Mouse (Mus musculus): ENCODE results near the gene Mvd. TPM values are rescaled to one million over a fixed set of nuclear protein-coding genes. Genes with fewer than 3 reads are reported as not detected.
A peak's percentile ranks its signal among the peaks of the same experiment; 100 is the strongest.

Gene Mvd
- total and polyA plus RNA-seq, 3 experiments, result 20.6 to 25.5 TPM; not detected in 1

- H3K79me2 ChIP-seq (ENCODE audit: control insufficient read depth, insufficient read depth, low read length, poor library complexity), result peaks cover 21% of the 10 kb centered on the region
- no peaks in the 10 kb centered on the region for H3K27me3 ChIP-seq (ENCODE audit: control insufficient read depth in 1 of 2, insufficient read depth in 2 of 2, low read length in 2 of 2)
- H3K4me3 ChIP-seq (ENCODE audit: control insufficient read depth in 1 of 2, insufficient read depth in 1 of 2, low read depth in 2 of 2, low read length in 2 of 2), result peak within 1 kb of the TSS; percentile 90 to 97
- peaks cover 0 to 13% of the 10 kb centered on the region in 2 experiments; a peak in 3 of 4 replicates for H3K36me3 ChIP-seq (ENCODE audit: control insufficient read depth in 1 of 2, insufficient read depth in 2 of 2, low read length in 2 of 2)
- peak; percentile 92 for DNase-seq (ENCODE audit: low read depth, low spot score)
- H3K27ac ChIP-seq (ENCODE audit: control insufficient read depth, low read depth, low read length), result peak within 1 kb of the TSS; percentile 69
- peaks cover 6 to 17% of the 10 kb centered on the region in 2 experiments for H3K4me1 ChIP-seq (ENCODE audit: control insufficient read depth in 1 of 2, insufficient read depth in 2 of 2, low read length in 2 of 2)
- H3K9ac ChIP-seq (ENCODE audit: control insufficient read depth, low read depth, low read length, poor library complexity, severe bottlenecking), result peak within 1 kb of the TSS; percentile 92
- no peaks in the 10 kb centered on the region for H3K9me3 ChIP-seq (replicated peaks; ENCODE audit: insufficient read depth, low read length)
- no peak for TF ChIP-seq UBTF (IDR thresholded peaks at IDR 0.05; ENCODE audit: borderline replicate concordance, insufficient read depth, low read depth, low read length)
- TF ChIP-seq RAD21 (IDR thresholded peaks at IDR 0.05; ENCODE audit: low read depth, low read length), result no peak
- 0 out of 2 replicates have a peak, but pooled peaks have one; percentile 7 for TF ChIP-seq RCOR1 (IDR thresholded peaks at IDR 0.05; ENCODE audit: low read depth, low read length)
- TF ChIP-seq GATA1 (IDR thresholded peaks at IDR 0.05; ENCODE audit: low read depth, low read length), result no peak
- TF ChIP-seq CTCF (IDR thresholded peaks at IDR 0.05 in 2 of 3, conservative IDR thresholded peaks at IDR 0.05 in 1 of 3; ENCODE audit: control insufficient read depth in 1 of 3, insufficient read depth in 1 of 3, low read depth in 2 of 3, low read length in 3 of 3, poor library complexity in 1 of 3, severe bottlenecking in 1 of 3), result peak in 1 of 3 experiments; percentile 3; a peak in 1 of 6 replicates
- peak; percentile 76; the same call in 1 of the 2 replicates for TF ChIP-seq GABPA (IDR thresholded peaks at IDR 0.05; ENCODE audit: low read depth, low read length)
- TF ChIP-seq TCF12 (IDR thresholded peaks at IDR 0.05; ENCODE audit: low read depth, low read length), result peak; percentile 59
- no peak for TF ChIP-seq CHD2 (IDR thresholded peaks at IDR 0.05; ENCODE audit: low read length)
- no peak; the same call in 1 of the 2 replicates for TF ChIP-seq KAT2A (conservative IDR thresholded peaks at IDR 0.05; ENCODE audit: low read depth, low read length)
- TF ChIP-seq POLR2AphosphoS2 (IDR thresholded peaks at IDR 0.05; ENCODE audit: low read length), result peak; percentile 48; the same call in 1 of the 2 replicates
- no peak for TF ChIP-seq USF2 (IDR thresholded peaks at IDR 0.05; ENCODE audit: borderline replicate concordance in 1 of 2, insufficient read depth in 1 of 2, low read depth in 1 of 2, low read length in 2 of 2)
- no peak for TF ChIP-seq MAFK (IDR thresholded peaks at IDR 0.05; ENCODE audit: borderline replicate concordance, low read depth, low read length)
- no peak for TF ChIP-seq TAL1 (IDR thresholded peaks at IDR 0.05; ENCODE audit: low read length)
- peak; percentile 98 for TF ChIP-seq SIN3A (IDR thresholded peaks at IDR 0.05; ENCODE audit: low read length)
- peak; percentile 83; the same call in 1 of the 2 replicates for TF ChIP-seq MAX (IDR thresholded peaks at IDR 0.05; ENCODE audit: low read length)
- TF ChIP-seq JUND (IDR thresholded peaks at IDR 0.05; ENCODE audit: low read depth, low read length), result no peak
- peak; percentile 74 for TF ChIP-seq NELFE (IDR thresholded peaks at IDR 0.05; ENCODE audit: low read depth, low read length)
- no peak for TF ChIP-seq ZNF384 (IDR thresholded peaks at IDR 0.05; ENCODE audit: low read depth, low read length)
- TF ChIP-seq HCFC1 (IDR thresholded peaks at IDR 0.05; ENCODE audit: low read depth, low read length), result peak; percentile 91
- TF ChIP-seq POLR2A (IDR thresholded peaks at IDR 0.05; ENCODE audit: control insufficient read depth in 1 of 2, insufficient read depth in 1 of 2, low read depth in 1 of 2, low read length in 2 of 2, poor library complexity in 1 of 2), result peak; percentile 74 to 84
- 0 out of 2 replicates have a peak, but pooled peaks have one; percentile 56 for TF ChIP-seq MEF2A (IDR thresholded peaks at IDR 0.05; ENCODE audit: extremely low read depth, insufficient replicate concordance, low read depth, low read length, poor library complexity, severe bottlenecking)
- TF ChIP-seq E2F4 (IDR thresholded peaks at IDR 0.05; ENCODE audit: borderline replicate concordance, low read depth, low read length), result no peak
- TF ChIP-seq ZKSCAN1 (IDR thresholded peaks at IDR 0.05; ENCODE audit: low read depth, low read length), result no peak
- TF ChIP-seq ELF1 (IDR thresholded peaks at IDR 0.05; ENCODE audit: low read depth, low read length), result peak; percentile 72
- no peak for TF ChIP-seq TBP (IDR thresholded peaks at IDR 0.05; ENCODE audit: low read depth, low read length)
- no peak for TF ChIP-seq USF1 (IDR thresholded peaks at IDR 0.05; ENCODE audit: low read depth, low read length)
- TF ChIP-seq ZMIZ1 (IDR thresholded peaks at IDR 0.05; ENCODE audit: low read depth, low read length), result peak; percentile 33; the same call in 1 of the 2 replicates
- peak; percentile 56 for TF ChIP-seq NRF1 (IDR thresholded peaks at IDR 0.05; ENCODE audit: insufficient read depth, low read depth, low read length, poor library complexity, severe bottlenecking)
- TF ChIP-seq EP300 (IDR thresholded peaks at IDR 0.05; ENCODE audit: low read depth in 1 of 2, low read length in 2 of 2), result no peak
- peak; percentile 46; the same call in 1 of the 2 replicates for TF ChIP-seq MYC (IDR thresholded peaks at IDR 0.05; ENCODE audit: low read depth, low read length)
- no peak for TF ChIP-seq BHLHE40 (IDR thresholded peaks at IDR 0.05; ENCODE audit: borderline replicate concordance, low read depth, low read length)
- TF ChIP-seq ZC3H11A (IDR thresholded peaks at IDR 0.05; ENCODE audit: low read depth, low read length), result peak; percentile 47
- TF ChIP-seq POLR2AphosphoS5 (IDR thresholded peaks at IDR 0.05; ENCODE audit: borderline replicate concordance, low read depth, low read length), result no peak
- TF ChIP-seq ETS1 (IDR thresholded peaks at IDR 0.05; ENCODE audit: low read depth, low read length), result peak; percentile 71; the same call in 1 of the 2 replicates
- TF ChIP-seq SMC3 (IDR thresholded peaks at IDR 0.05; ENCODE audit: low read depth, low read length), result no peak
Observed at GRCm38 (mm10) chr8:122475580-122476320, 32.5 kb upstream of the Mvd start, which contains the start of the genes Rnf166 and Ctu2. Gene Rnf166, minus strand, starts transcription at chr8:122476064. Gene Ctu2, plus strand, starts transcription at chr8:122476143.

Measured in MEL (cell line).